Mouse (Mus musculus): ENCODE data around the gene Galnt11. TPM values are rescaled to one million over a fixed set of nuclear protein-coding genes. Genes with fewer than 3 reads are reported as not detected.
"Not testable (repeated sequence)": the region's sequence is repeated elsewhere in the genome, so short reads cannot be mapped to it uniquely, and the experiment has no call there.

Gene Galnt11
- total RNA-seq, 1 experiment, result 24.2 TPM

DNA sequence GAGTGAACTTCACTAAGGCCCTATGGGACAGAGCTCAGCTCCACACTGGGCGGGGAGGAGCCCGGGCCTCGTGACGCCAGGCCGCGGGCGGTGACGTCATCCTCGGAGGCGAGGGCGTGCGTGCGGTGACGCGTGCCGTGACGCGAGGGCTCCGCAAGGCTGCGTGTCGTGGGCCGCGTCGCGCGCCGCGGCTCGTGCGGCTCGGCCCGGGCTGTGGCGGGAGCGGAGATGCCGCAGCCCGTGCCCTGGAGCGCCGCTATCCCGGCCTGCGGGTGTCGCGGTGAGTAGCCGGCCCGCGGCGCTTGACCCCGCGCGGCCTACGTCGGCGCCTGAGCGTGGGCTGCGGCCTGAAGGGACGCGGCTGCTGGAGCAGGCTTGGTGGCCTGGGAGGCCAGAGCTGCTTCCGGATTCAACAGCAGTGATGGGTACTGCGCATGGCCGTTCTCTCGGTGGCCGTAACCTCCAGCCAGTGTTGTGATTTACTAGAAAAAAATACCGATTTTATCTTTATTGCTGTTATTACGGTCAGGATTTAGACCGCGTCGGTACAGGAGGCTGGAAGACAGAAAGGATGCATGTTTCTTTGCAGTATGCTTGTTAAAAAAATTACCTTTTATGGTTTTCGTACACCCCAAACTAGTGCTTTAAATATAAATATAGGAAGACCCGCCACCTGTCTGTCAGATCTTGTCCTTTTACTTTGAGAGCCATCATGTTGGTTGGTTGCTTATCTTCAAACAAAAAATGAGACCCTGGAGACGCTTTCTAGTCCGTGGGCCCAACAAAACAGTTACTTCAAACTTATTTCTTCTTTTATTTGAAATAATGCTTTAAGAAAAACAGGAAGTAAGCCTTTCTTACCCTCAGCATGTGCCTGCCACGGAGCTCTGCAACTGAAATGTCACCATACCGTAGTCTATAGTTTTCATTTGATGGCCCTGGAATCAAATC is 1.3 kb downstream of the Galnt11 start, which contains the start of gene E130116L18Rik:
E130116L18Rik (minus strand) TSS at position 402 of the 951 bp plus-strand sequence.
- Histone ChIP-seq H3K4me3 (ENCODE audit: insufficient read depth in 1 of 2, low read depth in 1 of 2, low read length in 2 of 2, poor library complexity in 1 of 2, severe bottlenecking in 1 of 2) (peak within 1 kb of the TSS; percentile 71 to 76), H3K9me3 (ENCODE audit: control insufficient read depth, insufficient read depth, low read depth, low read length) (no peaks in the 10 kb centered on the region), H3K9ac (ENCODE audit: insufficient read depth, low read depth, low read length, poor library complexity, severe bottlenecking) (peak within 1 kb of the TSS; percentile 72), H3K4me1 (ENCODE audit: control insufficient read depth in 2 of 2, insufficient read depth in 2 of 2, low read length in 2 of 2, poor library complexity in 1 of 2) (0 out of 4 replicates have a peak, but pooled peaks cover 0 to 2% of the 10 kb centered on the region in 2 experiments), H3K36me3 (ENCODE audit: control insufficient read depth, insufficient read depth, low read length, poor library complexity, severe bottlenecking) (no peaks in the 10 kb centered on the region), H3K27ac (ENCODE audit: insufficient read depth, low read depth, low read length, poor library complexity, severe bottlenecking) (no peak within 1 kb of the TSS)
- peak; percentile 59 for DNase-seq (ENCODE audit: low read depth, low spot score)
- no peak for TF ChIP-seq MAFK (IDR thresholded peaks at IDR 0.05; ENCODE audit: insufficient read depth, low read depth, low read length)
- TF ChIP-seq ZNF384 (IDR thresholded peaks at IDR 0.05; ENCODE audit: low read depth, low read length), result no peak
- TF ChIP-seq ZC3H11A (IDR thresholded peaks at IDR 0.05; ENCODE audit: borderline replicate concordance, low read depth, low read length), result no peak
- TF ChIP-seq HCFC1 (IDR thresholded peaks at IDR 0.05; ENCODE audit: borderline replicate concordance, insufficient read depth, low read length), result no peak
- TF ChIP-seq CHD2 (IDR thresholded peaks at IDR 0.05; ENCODE audit: low read depth, low read length), result no peak
- in situ Hi-C loops (cut with MboI; ENCODE audit: low sequenced_read_pairs in 2 of 2, unreplicated experiment in 2 of 2), result no loop called here

GRCm38 (mm10) chr5:25224377-25224776 is 2.7 kb downstream of the Galnt11 start:
- H3K9ac ChIP-seq (ENCODE audit: insufficient read depth, low read depth, low read length, poor library complexity, severe bottlenecking); in situ Hi-C loops (cut with MboI; ENCODE audit: low sequenced_read_pairs in 2 of 2, unreplicated experiment in 2 of 2); DNase-seq (ENCODE audit: low read depth, low spot score); H3K36me3 ChIP-seq (ENCODE audit: control insufficient read depth, insufficient read depth, low read length, poor library complexity, severe bottlenecking); H3K27ac ChIP-seq (ENCODE audit: insufficient read depth, low read depth, low read length, poor library complexity, severe bottlenecking); H3K9me3 ChIP-seq (ENCODE audit: control insufficient read depth, insufficient read depth, low read depth, low read length); H3K4me1 ChIP-seq (ENCODE audit: control insufficient read depth in 2 of 2, insufficient read depth in 2 of 2, low read length in 2 of 2, poor library complexity in 1 of 2); H3K4me3 ChIP-seq (ENCODE audit: insufficient read depth in 1 of 2, low read depth in 1 of 2, low read length in 2 of 2, poor library complexity in 1 of 2, severe bottlenecking in 1 of 2): not testable (repeated sequence)

GRCm38 (mm10) chr5:25243101-25243500 is 21.4 kb downstream of the Galnt11 start:
- in situ Hi-C loops (cut with MboI; ENCODE audit: low sequenced_read_pairs in 2 of 2, unreplicated experiment in 2 of 2), result no loop called here
- Histone ChIP-seq H3K9me3 (ENCODE audit: control insufficient read depth, insufficient read depth, low read depth, low read length) (no peaks in the 10 kb centered on the region), H3K4me1 (ENCODE audit: control insufficient read depth in 2 of 2, insufficient read depth in 2 of 2, low read length in 2 of 2, poor library complexity in 1 of 2) (no peaks in the 10 kb centered on the region), H3K27ac (ENCODE audit: insufficient read depth, low read depth, low read length, poor library complexity, severe bottlenecking) (no peak overlapping the region), H3K4me3 (ENCODE audit: insufficient read depth in 1 of 2, low read depth in 1 of 2, low read length in 2 of 2, poor library complexity in 1 of 2, severe bottlenecking in 1 of 2) (no peak overlapping the region), H3K36me3 (ENCODE audit: control insufficient read depth, insufficient read depth, low read length, poor library complexity, severe bottlenecking) (no peaks in the 10 kb centered on the region), H3K9ac (ENCODE audit: insufficient read depth, low read depth, low read length, poor library complexity, severe bottlenecking) (no peak overlapping the region)
- TF ChIP-seq HCFC1 (IDR thresholded peaks at IDR 0.05; ENCODE audit: borderline replicate concordance, insufficient read depth, low read length) (no peak), MAFK (IDR thresholded peaks at IDR 0.05; ENCODE audit: insufficient read depth, low read depth, low read length) (no peak), CHD2 (IDR thresholded peaks at IDR 0.05; ENCODE audit: low read depth, low read length) (no peak), ZNF384 (IDR thresholded peaks at IDR 0.05; ENCODE audit: low read depth, low read length) (no peak), ZC3H11A (IDR thresholded peaks at IDR 0.05; ENCODE audit: borderline replicate concordance, low read depth, low read length) (no peak)
- no peak for DNase-seq (ENCODE audit: low read depth, low spot score)

GRCm38 (mm10) chr5:25245806-25246472 is 24.2 kb downstream of the Galnt11 start:
- Histone ChIP-seq H3K9me3 (ENCODE audit: control insufficient read depth, insufficient read depth, low read depth, low read length) (no peaks in the 10 kb centered on the region), H3K4me1 (ENCODE audit: control insufficient read depth in 2 of 2, insufficient read depth in 2 of 2, low read length in 2 of 2, poor library complexity in 1 of 2) (no peaks in the 10 kb centered on the region), H3K27ac (ENCODE audit: insufficient read depth, low read depth, low read length, poor library complexity, severe bottlenecking) (no peak overlapping the region), H3K4me3 (ENCODE audit: insufficient read depth in 1 of 2, low read depth in 1 of 2, low read length in 2 of 2, poor library complexity in 1 of 2, severe bottlenecking in 1 of 2) (no peak overlapping the region), H3K9ac (ENCODE audit: insufficient read depth, low read depth, low read length, poor library complexity, severe bottlenecking) (no peak overlapping the region), H3K36me3 (ENCODE audit: control insufficient read depth, insufficient read depth, low read length, poor library complexity, severe bottlenecking) (peaks cover 3% of the 10 kb centered on the region)
- TF ChIP-seq CHD2 (IDR thresholded peaks at IDR 0.05; ENCODE audit: low read depth, low read length), result no peak
- TF ChIP-seq ZNF384 (IDR thresholded peaks at IDR 0.05; ENCODE audit: low read depth, low read length), result no peak
- TF ChIP-seq ZC3H11A (IDR thresholded peaks at IDR 0.05; ENCODE audit: borderline replicate concordance, low read depth, low read length), result no peak
- in situ Hi-C loops (cut with MboI; ENCODE audit: low sequenced_read_pairs in 2 of 2, unreplicated experiment in 2 of 2), result no loop called here
- no peak for DNase-seq (ENCODE audit: low read depth, low spot score)

All from ES-E14 (cell line).